Mouse (Mus musculus) heart, embryonic 15.5 days (tissue): ENCODE data around the gene Aldob. TPM values are rescaled to one million over a fixed set of nuclear protein-coding genes. Genes with fewer than 3 reads are reported as not detected.
A peak's percentile ranks its signal among the peaks of the same experiment; 100 is the strongest.
"Not testable (repeated sequence)": the region's sequence is repeated elsewhere in the genome, so short reads cannot be mapped to it uniquely, and the experiment has no call there.

Experiments
- ATAC-seq: fragments of 200-750 bp; cut with Nextera tagmentation; replicated peaks from 2 replicates; pipeline ENCODE4 v1.8.0; 2017; ENCODE audit warnings: low read depth, moderate TSS enrichment; ENCODE audit not compliant: insufficient number of reproducible peaks, insufficient read depth, low FRiP score
- H3K27ac ChIP-seq: fragments of 300-500 bp; sonication (generic); 2 replicates; pipeline ENCODE4 v1.5.1; 2015; ENCODE audit warnings: mild to moderate bottlenecking, inconsistent platforms
- H3K27me3 ChIP-seq: fragments of 300-500 bp; sonication (generic); 2 replicates; pipeline ENCODE4 v1.6.1; 2015; ENCODE audit warnings: inconsistent platforms
- H3K36me3 ChIP-seq: fragments of 300-500 bp; sonication (generic); 2 replicates; pipeline ENCODE4 v1.6.1; 2015; ENCODE audit warnings: mild to moderate bottlenecking, inconsistent platforms
- H3K4me1 ChIP-seq: fragments of 300-500 bp; sonication (generic); replicated peaks from 2 replicates; pipeline ENCODE4 v1.6.1; 2015; ENCODE audit warnings: inconsistent platforms
- H3K4me2 ChIP-seq: fragments of 300-500 bp; sonication (generic); 2 replicates; pipeline ENCODE4 v1.6.1; 2015; ENCODE audit warnings: inconsistent platforms, mild to moderate bottlenecking, moderate library complexity
- H3K4me3 ChIP-seq: fragments of 300-500 bp; sonication (generic); 2 replicates; pipeline ENCODE4 v1.5.1; 2015; ENCODE audit warnings: mild to moderate bottlenecking, inconsistent platforms
- H3K9ac ChIP-seq: fragments of 300-500 bp; sonication (generic); 2 replicates; pipeline ENCODE4 v1.6.1; 2015; ENCODE audit warnings: mild to moderate bottlenecking, inconsistent platforms
- H3K9me3 ChIP-seq: fragments of 300-500 bp; sonication (generic); replicated peaks from 2 replicates; pipeline ENCODE4 v1.6.1; 2016; ENCODE audit warnings: inconsistent platforms
- WGBS: fragments of 180-500 bp; shearing (Covaris S2); methylation state at CpG from one replicate; pipeline ENCODE4 v1.1.7; 2015; ENCODE audit warnings: mixed read lengths; 5-methylcytosine and 5-hydroxymethylcytosine counted together
- polyA plus RNA-seq: library from polyadenylated mRNA; unstranded; fragments of >200 nt; fragmentation: Nextera tagmentation; extraction: Ambion mirVana; gene quantifications from 2 replicates; pipeline ENCODE4 v1.2.1, GENCODE M21; 2015

Gene Aldob
- polyA plus RNA-seq, 1 experiment from 2014 or later: 0.40 TPM

- no peak overlapping the region for H3K4me2 ChIP-seq
- H3K27me3 ChIP-seq: no peaks in the 10 kb centered on the region
- ATAC-seq: no peak
- no peak overlapping the region for H3K9ac ChIP-seq
- H3K9me3 ChIP-seq: peaks cover 7% of the 10 kb centered on the region
- no peak overlapping the region for H3K27ac ChIP-seq
- no peak overlapping the region for H3K4me3 ChIP-seq
- peaks cover 12% of the 10 kb centered on the region for H3K36me3 ChIP-seq
- 85% methylated on average over 3 of the region's 3 CpGs for WGBS
- peaks cover 4% of the 10 kb centered on the region for H3K4me1 ChIP-seq
Measured at GRCm38 (mm10) chr4:49535036-49535435, 14.3 kb downstream of the Aldob start.

- peak overlapping the region; percentile 72 for H3K4me2 ChIP-seq
- peaks cover 17% of the 10 kb centered on the region for H3K4me1 ChIP-seq
- H3K27me3 ChIP-seq: no peaks in the 10 kb centered on the region
- H3K9ac ChIP-seq: no peak overlapping the region
- peaks cover 22% of the 10 kb centered on the region; the same call in 1 of the 2 replicates for H3K36me3 ChIP-seq
- H3K27ac ChIP-seq: no peak overlapping the region
- no peaks in the 10 kb centered on the region for H3K9me3 ChIP-seq
- H3K4me3 ChIP-seq: peak overlapping the region; percentile 72
- ATAC-seq: no peak
- 55% methylated on average over 9 of the region's 9 CpGs for WGBS
Measured at GRCm38 (mm10) chr4:49522576-49522975, 26.8 kb downstream of the Aldob start.

GRCm38 (mm10) chr4:49521346-49521745, 28.0 kb downstream of the Aldob start:
- Histone ChIP-seq H3K4me3 (peak overlapping the region; percentile 72), H3K36me3 (peaks cover 19% of the 10 kb centered on the region; the same call in 1 of the 2 replicates), H3K9me3 (no peaks in the 10 kb centered on the region), H3K4me1 (peaks cover 17% of the 10 kb centered on the region), H3K4me2 (peak overlapping the region; percentile 72), H3K9ac (peak overlapping the region; percentile 77), H3K27me3 (no peaks in the 10 kb centered on the region), H3K27ac (peak overlapping the region; percentile 26)
- ATAC-seq: peak; percentile 68; the same call in 1 of the 2 replicates
- WGBS: under 1% methylated on average over 17 of the region's 17 CpGs

GRCm38 (mm10) chr4:49520572-49521340, 28.6 kb downstream of the Aldob start, which contains the start of the genes Mrpl50 and Zfp189:
Mrpl50 (minus strand) TSS chr4:49521093.
Zfp189 (plus strand) TSS chr4:49521176.
- no peaks in the 10 kb centered on the region for H3K9me3 ChIP-seq
- under 1% methylated on average over 41 of the region's 41 CpGs for WGBS
- H3K4me3 ChIP-seq: peak within 1 kb of the TSS; percentile 72
- peak within 1 kb of the TSS; percentile 77 for H3K9ac ChIP-seq
- peaks cover 17% of the 10 kb centered on the region for H3K4me1 ChIP-seq
- peak within 1 kb of the TSS; percentile 72 for H3K4me2 ChIP-seq
- peak within 1 kb of the TSS; percentile 74 for H3K27ac ChIP-seq
- peak; percentile 99 for ATAC-seq
- H3K27me3 ChIP-seq: no peaks in the 10 kb centered on the region
- peaks cover 13% of the 10 kb centered on the region; the same call in 1 of the 2 replicates for H3K36me3 ChIP-seq

GRCm38 (mm10) chr4:49519476-49519875, 29.9 kb downstream of the Aldob start:
- Histone ChIP-seq H3K4me3 (no peak overlapping the region), H3K9me3 (no peaks in the 10 kb centered on the region), H3K4me2 (peak overlapping the region; percentile 62; the same call in 1 of the 2 replicates), H3K27ac (no peak overlapping the region), H3K9ac (no peak overlapping the region), H3K36me3 (peaks cover 5% of the 10 kb centered on the region; the same call in 1 of the 2 replicates), H3K4me1 (peaks cover 17% of the 10 kb centered on the region), H3K27me3 (no peaks in the 10 kb centered on the region)
- ATAC-seq: no peak
- 77% methylated on average over 5 of the region's 5 CpGs for WGBS

- no peak overlapping the region for H3K9ac ChIP-seq
- H3K4me2 ChIP-seq: no peak overlapping the region
- ATAC-seq: no peak
- H3K27me3 ChIP-seq: no peaks in the 10 kb centered on the region
- H3K4me1 ChIP-seq: peaks cover 2% of the 10 kb centered on the region
- H3K27ac ChIP-seq: no peak overlapping the region
- no peaks in the 10 kb centered on the region for H3K9me3 ChIP-seq
- WGBS: 96% methylated on average over 6 of the region's 6 CpGs
- peaks cover 19% of the 10 kb centered on the region for H3K36me3 ChIP-seq
- no peak overlapping the region for H3K4me3 ChIP-seq
Measured at GRCm38 (mm10) chr4:49514441-49514840, 34.9 kb downstream of the Aldob start.

- no peak overlapping the region for H3K4me3 ChIP-seq
- no peaks in the 10 kb centered on the region for H3K9me3 ChIP-seq
- no peak for ATAC-seq
- WGBS: 93% methylated on average over 4 of the region's 4 CpGs
- no peak overlapping the region for H3K4me2 ChIP-seq
- H3K36me3 ChIP-seq: peaks cover 19% of the 10 kb centered on the region
- no peak overlapping the region for H3K27ac ChIP-seq
- H3K27me3 ChIP-seq: no peaks in the 10 kb centered on the region
- no peaks in the 10 kb centered on the region for H3K4me1 ChIP-seq
- no peak overlapping the region for H3K9ac ChIP-seq
Measured at GRCm38 (mm10) chr4:49512636-49513035, 36.7 kb downstream of the Aldob start.

GRCm38 (mm10) chr4:49510236-49510835, 39.0 kb downstream of the Aldob start:
- H3K27me3 ChIP-seq, H3K9me3 ChIP-seq, H3K4me2 ChIP-seq, H3K4me3 ChIP-seq, H3K9ac ChIP-seq, H3K27ac ChIP-seq, ATAC-seq, H3K4me1 ChIP-seq: not testable (repeated sequence)
- peaks cover 19% of the 10 kb centered on the region for H3K36me3 ChIP-seq
- WGBS: 84% methylated on average over 1 of the region's 1 CpGs

- Histone ChIP-seq H3K9me3 (no peaks in the 10 kb centered on the region), H3K27ac (no peak overlapping the region), H3K27me3 (no peaks in the 10 kb centered on the region), H3K4me1 (no peaks in the 10 kb centered on the region), H3K9ac (no peak overlapping the region), H3K4me2 (no peak overlapping the region), H3K36me3 (peaks cover 16% of the 10 kb centered on the region), H3K4me3 (no peak overlapping the region)
- ATAC-seq: no peak
- 89% methylated on average over 2 of the region's 2 CpGs for WGBS
Measured at GRCm38 (mm10) chr4:49509183-49509582, 40.2 kb downstream of the Aldob start.

GRCm38 (mm10) chr4:49506386-49506785, 43.0 kb downstream of the Aldob start, which contains the start of gene Baat:
Baat (minus strand) TSS chr4:49506557.
- no peak within 1 kb of the TSS for H3K4me3 ChIP-seq
- H3K9ac ChIP-seq: no peak within 1 kb of the TSS
- WGBS: 37% methylated on average over 3 of the region's 3 CpGs
- no peaks in the 10 kb centered on the region for H3K9me3 ChIP-seq
- no peaks in the 10 kb centered on the region for H3K4me1 ChIP-seq
- no peak for ATAC-seq
- no peaks in the 10 kb centered on the region for H3K27me3 ChIP-seq
- no peaks in the 10 kb centered on the region for H3K36me3 ChIP-seq
- no peak within 1 kb of the TSS for H3K27ac ChIP-seq
- no peak within 1 kb of the TSS for H3K4me2 ChIP-seq

- ATAC-seq: no peak
- Histone ChIP-seq H3K9me3 (no peaks in the 10 kb centered on the region), H3K9ac (no peak overlapping the region), H3K4me2 (no peak overlapping the region), H3K27ac (no peak overlapping the region), H3K4me1 (no peaks in the 10 kb centered on the region), H3K4me3 (no peak overlapping the region), H3K36me3 (no peaks in the 10 kb centered on the region), H3K27me3 (no peaks in the 10 kb centered on the region)
- WGBS: 76% methylated on average over 1 of the region's 1 CpGs
Measured at GRCm38 (mm10) chr4:49503563-49503962, 45.8 kb downstream of the Aldob start.
